Mouse (Mus musculus) megakaryocyte, adult 5-6 weeks (primary cell): ENCODE results near the gene Rnf31. TPM values are rescaled to one million over a fixed set of nuclear protein-coding genes. Genes with fewer than 3 reads are reported as not detected.

Source experiments
- ATAC-seq: 2 replicates; pipeline ENCODE4 v1.8.0; 2016; ENCODE audit warnings: mild to moderate bottlenecking, inconsistent platforms; ENCODE audit not compliant: poor library complexity, severe bottlenecking
- total RNA-seq, 2 experiments: library from RNA; stranded (forward) in 1 of 2; stranded (reverse) in 1 of 2; fragments of 153-499, 151-499 nt in 1 of 2; fragments of 221-1000, 200-1000 nt in 1 of 2; gene quantifications; 2 replicates each; pipeline versions ENCODE4 v1.2.3 to v1.2.4; 2015 to 2017

Rnf31 gene
- total RNA-seq, 2 experiments from 2014 or later, result 20.2 to 27.2 TPM

DNA sequence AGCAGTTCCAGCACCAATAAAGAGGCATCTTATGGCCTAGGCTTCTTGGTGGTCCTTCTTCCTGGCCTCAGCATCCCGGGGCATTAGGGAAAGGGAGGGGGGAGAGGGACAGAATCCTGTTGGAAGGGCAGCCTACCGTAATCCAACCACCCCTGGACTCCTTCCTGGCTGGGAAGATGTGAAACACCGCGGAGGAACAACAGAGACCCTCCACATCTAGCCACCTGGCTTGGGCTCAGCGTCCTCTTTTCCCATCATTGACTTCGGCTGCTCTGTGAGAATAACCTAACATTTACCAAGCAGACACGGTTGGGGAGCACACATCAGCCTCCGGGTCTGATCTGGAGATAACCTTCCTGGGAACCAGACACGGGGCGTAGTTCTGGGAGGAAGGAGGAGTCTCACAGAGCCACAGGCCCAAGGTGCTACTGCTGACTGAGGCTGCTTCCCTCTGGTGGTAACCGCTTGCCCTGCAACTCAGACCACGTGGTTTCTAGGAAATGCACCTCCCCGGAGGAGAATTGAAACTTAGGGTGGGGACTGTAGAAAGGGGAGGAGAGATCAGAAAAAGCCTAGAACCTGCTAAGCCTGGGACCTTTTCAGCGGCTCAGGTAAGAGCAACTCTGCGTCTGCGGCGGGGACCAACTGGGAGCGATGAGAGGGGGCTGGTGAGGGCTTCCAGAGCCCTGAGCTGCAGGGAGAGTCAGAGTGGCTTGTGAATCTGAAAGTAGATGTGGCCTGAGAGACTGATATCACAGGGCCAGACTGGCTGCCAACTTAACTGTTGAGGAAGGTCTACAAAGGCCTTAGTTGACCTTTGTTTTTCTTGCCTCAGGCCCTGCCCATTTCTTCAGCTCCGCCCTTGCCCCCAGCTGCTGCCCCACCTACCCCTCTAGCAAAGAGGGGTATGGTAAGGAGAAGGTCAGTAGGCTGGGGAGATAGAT lies 12.4 kb downstream of the Rnf31 start:
- peak; percentile 93 for ATAC-seq

DNA sequence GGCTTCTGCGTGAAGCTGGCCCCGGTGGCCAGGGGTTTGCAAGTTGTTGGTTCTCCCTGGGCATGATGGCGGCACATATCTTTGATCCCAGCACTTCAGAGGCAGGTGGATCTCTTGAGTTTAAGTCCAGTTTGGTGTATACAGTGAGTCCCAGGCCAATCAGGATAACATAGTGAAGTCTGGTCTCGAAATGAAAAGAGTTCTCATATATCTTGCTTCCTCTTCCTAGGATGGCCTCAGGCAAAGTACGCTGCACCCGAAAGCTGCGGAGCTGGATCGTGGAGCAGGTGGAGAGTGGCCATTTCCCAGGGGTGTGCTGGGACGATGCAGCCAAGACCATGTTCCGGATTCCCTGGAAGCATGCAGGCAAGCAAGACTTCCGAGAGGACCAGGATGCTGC lies 13.3 kb downstream of the Rnf31 start:
- ATAC-seq, result no peak

DNA sequence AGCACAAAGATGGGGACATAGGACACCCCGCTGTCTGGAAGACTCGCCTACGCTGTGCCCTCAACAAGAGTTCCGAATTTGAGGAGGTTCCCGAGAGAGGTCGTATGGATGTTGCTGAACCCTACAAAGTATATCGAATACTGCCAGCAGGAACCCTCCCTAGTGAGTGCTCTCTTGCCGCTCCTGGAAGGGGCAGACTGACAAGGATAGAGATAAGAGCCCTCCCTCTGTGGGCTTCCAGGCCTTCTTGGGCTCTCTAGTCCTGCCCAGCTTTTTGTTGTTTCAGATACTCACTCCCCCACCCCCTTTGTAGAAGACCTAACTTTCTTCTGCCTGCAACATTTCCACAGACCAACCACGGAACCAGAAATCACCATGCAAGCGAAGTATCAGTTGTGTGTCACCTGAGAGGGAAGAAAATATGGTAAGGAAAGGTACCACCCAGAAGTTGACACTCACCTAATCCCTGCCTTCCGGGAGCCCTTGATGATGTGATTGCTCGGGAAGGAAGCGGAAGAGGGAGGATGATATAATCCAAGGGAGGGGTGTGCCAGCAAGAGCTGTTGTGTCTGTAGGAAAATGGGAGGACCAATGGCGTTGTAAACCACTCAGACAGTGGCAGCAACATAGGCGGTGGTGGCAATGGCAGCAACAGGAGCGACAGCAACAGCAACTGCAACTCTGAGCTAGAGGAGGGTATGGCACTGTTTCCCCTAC lies 14.4 kb downstream of the Rnf31 start:
- no peak for ATAC-seq

DNA sequence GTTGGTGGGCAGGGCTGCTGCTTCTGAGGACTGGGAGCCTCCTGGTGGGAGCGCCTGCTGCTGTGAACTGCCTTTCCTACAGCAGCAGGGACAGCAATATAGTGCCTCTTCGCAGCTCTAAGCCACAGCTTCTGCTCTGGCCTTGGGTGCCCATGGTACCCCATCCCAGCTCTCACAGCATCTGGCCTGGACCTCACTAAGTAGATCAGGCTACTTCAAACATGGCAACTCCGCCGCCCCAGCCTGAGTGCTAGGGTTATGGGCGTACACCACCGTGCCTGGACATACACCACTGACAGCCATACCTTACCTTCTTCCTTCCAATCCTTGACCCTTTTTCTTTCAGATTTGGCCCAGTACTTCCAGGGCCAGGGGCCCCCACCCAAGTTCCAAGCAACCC lies 16.8 kb downstream of the Rnf31 start:
- no peak for ATAC-seq

DNA sequence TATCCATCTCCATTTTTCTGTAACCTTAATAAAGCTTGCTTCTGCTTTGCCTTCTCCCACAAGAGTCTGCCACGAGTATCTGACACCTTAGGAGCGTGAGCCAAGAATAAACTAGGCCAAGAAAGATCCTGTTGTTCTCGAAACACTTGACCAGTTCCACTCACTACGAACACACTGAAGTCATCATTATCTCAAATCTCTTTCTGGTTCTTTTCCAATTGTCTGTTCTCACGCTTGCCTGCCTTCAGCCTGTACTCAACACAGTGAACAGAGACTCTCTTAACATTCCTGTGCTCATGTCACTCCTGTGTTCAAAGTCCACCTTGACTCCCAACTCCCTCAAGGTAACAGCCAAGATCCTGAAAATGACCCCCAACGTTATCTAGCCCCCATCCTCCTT lies 21.8 kb downstream of the Rnf31 start:
- ATAC-seq, result no peak

DNA sequence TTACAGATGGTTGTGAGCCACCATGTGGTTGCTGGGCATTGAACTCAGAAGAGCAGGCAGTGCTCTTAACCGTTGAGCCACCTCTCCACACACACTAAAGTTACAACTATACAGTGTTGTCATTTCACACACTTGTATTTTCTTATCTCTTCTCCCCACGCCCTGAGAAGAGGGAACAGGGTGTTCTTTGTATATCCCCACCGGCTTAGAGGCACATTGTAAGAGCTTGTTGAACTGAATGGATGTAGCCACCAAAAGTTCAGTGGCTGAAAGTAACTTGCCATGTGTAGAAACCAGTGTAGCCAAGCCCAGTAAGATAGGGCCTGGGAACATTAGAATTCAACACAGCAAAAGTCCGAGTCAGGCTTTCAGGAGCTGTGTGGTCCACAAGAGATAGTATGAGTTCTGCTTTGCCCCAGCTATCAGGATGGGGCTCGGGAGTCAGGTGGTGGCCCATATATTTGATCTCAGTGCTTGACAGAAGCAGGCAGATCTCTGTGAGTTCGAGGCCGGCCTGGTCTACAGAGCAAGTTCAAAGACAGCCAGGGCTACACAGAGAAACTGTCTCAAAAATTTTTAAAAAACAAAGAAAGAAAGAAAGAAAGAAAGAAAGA lies 23.2 kb downstream of the Rnf31 start:
- no peak for ATAC-seq

DNA sequence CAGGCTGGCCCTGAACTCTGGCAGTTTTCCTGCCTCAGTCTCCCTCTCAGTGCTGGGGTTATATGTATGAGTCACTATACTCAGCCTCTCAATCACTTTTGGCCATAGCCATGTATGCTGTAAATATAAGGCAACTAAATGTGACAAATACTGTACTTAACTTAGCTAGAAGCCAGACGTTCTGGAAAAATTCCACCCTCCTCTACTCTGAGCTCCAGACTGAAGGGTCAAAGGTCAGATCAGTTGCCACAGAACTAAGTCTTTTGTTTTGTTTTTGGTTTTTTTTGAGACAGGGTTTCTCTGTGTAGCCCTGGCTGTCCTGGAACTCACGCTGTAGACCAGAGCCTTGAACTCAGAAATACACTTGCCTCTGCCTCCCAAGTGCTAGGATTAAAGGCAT lies 24.4 kb downstream of the Rnf31 start:
- no peak for ATAC-seq

DNA sequence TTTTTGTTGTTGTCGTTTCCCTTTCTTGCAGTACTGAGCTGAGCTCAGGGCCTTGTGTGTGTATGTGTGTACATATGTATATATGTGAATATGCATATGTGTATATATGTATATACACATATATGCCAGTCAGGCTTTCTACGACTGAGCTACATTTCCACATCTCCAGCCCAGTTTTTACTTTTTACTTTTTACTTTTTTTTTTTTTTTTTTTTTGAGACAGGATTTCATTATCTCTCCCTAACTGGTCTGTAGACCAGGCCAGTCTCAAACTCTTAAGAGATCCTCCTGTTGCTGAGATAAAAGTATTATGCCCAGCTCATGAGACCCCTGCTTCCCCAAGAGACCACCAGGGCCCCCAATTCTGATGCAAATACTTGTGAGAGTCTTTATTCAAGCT lies 25.3 kb downstream of the Rnf31 start:
- no peak for ATAC-seq

DNA sequence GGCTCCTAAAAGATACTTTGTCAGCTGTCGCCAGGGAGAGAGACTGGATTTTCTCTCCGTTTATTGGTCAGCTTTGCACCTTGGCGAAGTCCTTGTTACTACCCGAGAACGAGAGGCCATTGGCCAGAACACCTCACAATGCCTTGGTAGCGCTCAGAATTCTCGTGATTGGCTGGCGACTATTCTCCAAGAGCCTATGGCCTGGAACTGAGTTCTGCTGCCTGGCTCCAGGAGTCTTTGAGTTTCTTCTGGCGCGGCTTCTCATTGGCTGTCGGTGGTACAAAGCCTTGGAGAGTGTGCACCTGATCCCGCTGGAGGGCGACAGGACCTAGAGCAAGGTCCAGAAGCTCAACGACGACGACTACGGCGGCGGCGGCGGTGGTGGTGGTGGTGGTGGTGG lies 26.3 kb downstream of the Rnf31 start, which contains the start of gene Rec8:
Gene Rec8, plus strand, starts transcription at position 216 of the 400 bp plus-strand sequence.
- ATAC-seq, result peak; percentile 60

DNA sequence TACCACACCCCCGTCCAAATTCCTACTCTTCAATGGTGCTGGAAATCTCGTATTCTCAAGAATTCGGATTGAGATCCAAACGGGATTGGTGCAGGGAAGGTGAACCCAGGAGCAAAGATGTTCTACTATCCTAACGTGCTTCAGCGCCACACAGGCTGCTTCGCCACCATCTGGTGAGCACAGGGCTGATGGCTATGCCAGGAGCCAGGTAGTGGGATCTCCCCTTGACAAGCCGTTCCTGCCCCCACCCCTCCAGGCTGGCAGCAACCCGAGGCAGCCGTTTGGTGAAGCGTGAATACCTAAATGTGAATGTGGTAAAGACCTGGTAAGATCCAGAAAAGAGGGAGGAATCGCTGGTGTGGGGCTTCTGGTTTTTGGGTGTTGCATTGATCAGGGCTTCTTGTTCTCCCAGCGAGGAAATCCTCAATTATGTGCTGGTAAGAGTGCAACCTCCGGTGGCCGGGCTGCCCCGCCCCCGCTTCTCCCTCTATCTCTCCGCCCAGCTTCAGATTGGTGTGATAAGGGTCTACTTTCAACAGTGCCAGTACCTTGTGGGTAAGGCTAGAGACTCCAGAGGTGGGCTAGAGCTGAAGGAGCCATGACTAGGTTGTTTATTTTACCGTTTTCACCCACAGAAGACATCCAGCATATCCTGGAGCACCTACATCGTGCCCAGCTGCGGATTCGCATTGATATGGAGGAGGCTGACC lies 27.1 kb downstream of the Rnf31 start:
- peak; percentile 70 for ATAC-seq

DNA sequence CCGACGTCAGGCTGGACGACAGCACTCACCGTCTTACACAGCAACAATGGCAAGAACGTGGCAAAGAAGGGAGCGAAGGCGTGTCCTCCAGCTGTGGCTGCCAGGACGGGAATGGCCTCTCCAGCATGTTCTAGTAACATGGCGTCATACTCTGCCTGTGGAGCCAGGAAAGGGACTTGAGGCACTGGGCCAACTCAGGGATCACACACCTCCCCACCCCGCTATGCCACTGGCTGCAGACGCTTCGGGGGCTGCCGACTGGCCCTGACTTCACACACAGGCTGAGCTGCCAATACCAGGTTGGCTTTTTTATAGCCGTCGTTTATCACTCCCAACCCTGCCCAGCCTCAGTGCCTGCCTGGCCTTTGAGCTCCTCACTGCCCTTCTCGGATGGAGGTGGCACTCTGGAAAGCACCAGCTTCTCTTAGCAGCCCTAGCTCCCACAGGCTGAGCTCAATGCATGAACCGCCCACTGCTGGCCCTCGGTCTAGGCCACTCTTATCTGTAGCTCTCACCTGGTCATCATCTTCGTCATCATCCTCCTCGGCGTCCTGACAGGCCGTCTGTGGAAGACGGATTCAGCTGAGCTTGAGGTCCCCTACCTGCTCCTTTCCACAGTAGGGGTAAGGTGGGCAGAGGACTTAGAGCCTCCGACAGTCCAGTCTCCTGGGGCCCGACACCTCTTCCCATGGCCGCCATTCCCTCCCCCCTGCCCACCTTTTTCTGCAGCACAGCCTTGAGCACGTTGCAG lies 36.7 kb downstream of the Rnf31 start:
- ATAC-seq, result no peak

DNA sequence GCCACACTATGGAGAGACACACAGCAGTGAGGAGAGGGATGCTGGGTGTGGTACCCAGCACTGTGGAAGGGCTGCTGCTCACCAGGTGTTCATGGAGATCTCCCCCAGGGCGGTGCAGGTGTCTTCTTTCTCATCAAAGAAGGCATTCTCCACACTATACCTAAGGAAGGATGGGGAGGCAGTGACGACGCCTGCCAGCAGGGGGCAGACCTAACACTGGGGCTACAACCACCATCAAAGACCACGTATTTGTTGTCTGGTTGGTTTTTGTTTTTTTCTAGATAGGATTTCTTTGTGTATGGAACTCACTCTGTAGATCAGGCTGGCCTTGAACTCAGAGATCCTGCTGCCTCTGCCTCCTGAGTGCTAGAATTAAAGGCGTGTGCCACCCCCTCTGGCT lies 37.8 kb downstream of the Rnf31 start:
- ATAC-seq, result peak; percentile 90

DNA sequence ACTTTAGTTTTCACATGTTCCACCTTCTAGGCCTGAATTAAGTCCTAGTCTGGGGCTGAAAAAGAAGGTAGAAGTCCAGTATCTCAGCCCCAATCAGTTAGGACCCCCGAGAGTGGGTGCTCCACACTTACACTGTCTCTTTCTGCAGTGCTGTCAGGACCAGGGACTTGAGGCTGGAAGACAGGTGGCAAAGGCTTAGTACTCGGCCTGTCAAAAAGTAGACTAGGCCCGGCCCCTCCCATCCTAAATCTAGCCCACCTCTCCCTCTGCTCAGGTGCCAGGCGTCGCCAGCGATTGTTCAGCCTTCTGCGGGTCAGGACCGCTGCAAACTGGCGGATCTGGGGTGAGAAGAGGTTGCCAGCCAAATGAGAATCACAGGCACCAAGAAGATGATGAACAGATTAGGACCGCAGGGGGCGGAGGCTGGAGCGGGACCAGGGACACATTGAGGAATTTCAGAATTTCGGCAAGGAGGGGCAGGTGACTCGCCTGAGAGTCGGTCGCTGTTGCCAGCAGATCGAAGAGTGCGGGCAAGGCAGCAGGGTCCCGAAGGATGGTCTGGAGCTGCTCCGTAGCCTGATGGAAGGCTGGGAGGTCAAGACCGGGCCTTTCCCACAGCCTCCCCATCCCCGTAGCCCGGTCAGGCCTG lies 43.5 kb downstream of the Rnf31 start:
- no peak for ATAC-seq

DNA sequence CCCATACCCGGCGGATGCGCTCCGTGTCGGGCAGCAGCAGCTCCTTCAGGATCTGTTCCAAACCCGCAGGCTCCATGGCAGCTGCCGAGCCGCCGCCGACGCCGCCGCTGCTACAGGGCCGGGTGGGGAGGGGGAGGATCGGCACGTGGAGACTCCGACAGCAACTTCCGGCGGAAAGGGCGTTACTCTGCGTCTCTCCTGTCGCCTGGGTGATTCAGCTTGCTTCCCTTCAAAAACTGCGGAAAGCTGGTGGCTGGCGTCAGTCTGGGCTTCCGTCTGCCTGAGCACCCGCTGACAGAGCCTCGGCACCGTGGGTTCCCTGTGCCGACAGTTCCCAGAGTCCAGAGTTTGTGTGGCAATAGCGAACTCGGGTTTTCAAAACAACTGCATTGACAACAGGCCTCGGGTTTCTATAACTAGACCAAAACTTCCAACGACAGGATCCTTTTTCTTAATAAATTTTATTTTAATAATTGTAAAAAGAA lies 44.1 kb downstream of the Rnf31 start, which contains the start of gene Ipo4:
Gene Ipo4, minus strand, starts transcription at position 435 of the 485 bp plus-strand sequence.
- peak; percentile 99 for ATAC-seq

DNA sequence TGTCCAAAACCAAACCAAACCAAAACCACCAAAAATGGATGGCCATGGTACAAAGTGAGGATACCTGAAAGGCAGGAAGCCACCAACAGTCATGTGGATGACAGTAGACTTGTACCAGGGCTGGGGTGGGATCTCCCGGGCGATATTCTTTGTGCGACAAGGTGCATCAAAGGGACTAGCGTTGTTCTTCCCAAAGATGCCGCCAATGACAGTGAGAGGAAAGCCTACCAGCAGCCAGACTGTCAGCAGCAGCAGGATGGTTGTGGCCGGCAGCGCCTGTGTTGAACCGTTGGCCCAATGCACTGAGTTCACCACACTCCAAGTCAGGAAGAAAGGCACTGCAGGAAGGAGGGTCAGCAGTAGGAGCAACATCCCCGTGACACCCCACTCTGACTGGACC lies 46.3 kb downstream of the Rnf31 start, which contains the start of gene Gm49378:
Gene Gm49378, minus strand, starts transcription at position 101 of the 400 bp plus-strand sequence.
- no peak for ATAC-seq

DNA sequence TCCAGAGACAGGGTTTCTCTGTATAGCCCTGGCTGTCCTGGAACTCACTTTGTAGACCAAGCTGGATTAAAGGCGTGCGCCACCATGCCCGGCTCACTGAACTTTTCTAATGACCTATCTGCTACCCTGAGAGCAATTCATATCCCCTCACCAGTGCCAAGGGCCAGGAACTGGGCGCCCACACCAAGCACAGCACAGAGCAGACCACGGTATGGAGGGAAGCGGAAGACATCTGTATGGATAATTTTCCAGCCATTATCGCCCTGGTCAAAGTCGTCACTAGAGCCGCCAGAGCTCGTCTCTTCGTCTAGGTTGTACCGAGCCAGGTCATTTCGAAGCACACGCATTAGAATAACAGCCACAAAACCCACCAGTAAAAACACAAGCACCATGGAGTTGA lies 49.3 kb downstream of the Rnf31 start:
- no peak for ATAC-seq

DNA sequence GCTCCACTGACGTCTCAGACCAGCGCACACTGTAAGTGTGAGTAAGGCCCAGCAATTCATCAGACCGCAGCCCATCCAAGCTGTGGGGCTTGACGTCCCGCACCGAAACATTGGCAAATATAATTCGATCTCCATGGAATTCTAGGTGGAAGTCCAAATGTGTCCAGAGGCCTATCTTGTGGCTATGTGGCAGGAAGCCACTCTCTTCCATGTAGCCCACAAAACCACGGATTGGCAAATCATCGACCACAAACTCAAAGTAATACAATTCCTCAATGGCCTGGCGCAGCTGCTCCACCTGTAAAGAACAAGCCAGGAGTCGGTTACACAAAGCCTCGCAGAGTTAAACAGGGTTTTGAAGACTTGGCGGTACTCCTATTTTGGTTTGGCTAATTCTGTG lies 49.8 kb downstream of the Rnf31 start:
- ATAC-seq, result no peak

DNA sequence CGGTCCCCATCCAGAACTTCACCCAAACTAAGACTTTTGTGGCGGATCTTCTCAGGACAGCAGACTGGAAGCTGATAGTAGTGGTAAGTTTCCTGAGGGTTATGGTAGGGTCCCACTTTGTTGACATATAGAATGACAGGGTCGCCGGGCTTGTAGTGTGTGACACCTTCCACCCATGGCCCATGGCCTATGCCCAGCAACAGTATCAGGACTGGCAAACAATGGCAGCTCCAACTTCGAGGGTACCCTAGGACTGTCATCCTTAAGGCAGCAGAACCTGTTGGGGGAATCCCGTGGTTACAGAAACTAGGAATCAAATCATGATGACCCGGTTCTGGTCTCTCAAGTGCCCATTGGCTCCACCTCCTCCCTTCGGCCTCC lies 51.2 kb downstream of the Rnf31 start:
- ATAC-seq, result no peak
